Mouse (Mus musculus): ENCODE measurements around the gene Zfp503. TPM values are rescaled to one million over a fixed set of nuclear protein-coding genes. Genes with fewer than 3 reads are reported as not detected.

The Zfp503 gene
- polyA plus RNA-seq, 1 experiment from 2014 or later: 6.1 TPM

DNA sequence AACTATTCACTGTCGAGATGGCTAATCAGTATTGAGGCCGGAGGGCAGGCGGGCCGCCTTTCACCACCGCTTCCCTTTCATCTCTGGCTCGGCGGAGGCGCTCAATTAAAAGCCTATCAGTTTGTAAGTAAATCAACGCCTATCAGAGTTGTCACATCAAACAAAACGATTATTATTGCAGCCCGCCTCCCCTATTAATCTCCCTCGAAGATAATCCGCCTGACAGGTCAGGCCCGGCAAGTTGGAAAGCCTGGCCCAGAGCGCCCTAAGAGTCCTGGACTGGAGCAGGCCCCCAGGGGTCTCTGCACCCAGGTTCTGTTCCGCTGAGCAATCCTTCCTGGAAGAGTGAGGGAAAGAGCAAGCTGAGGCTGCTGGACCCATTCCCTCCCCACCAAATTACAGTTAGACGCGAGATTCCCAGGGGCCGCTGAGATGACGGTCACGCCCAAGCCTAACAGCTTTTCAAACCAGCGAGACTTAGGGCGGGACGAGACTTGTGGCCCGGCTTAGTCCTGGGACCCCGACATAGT, 1.9 kb upstream of the Zfp503 start:
- ATAC-seq: no peak
- Histone ChIP-seq H3K27me3 (peaks cover 88% of the 10 kb centered on the region), H3K4me1 (peaks cover 64% of the 10 kb centered on the region)

DNA sequence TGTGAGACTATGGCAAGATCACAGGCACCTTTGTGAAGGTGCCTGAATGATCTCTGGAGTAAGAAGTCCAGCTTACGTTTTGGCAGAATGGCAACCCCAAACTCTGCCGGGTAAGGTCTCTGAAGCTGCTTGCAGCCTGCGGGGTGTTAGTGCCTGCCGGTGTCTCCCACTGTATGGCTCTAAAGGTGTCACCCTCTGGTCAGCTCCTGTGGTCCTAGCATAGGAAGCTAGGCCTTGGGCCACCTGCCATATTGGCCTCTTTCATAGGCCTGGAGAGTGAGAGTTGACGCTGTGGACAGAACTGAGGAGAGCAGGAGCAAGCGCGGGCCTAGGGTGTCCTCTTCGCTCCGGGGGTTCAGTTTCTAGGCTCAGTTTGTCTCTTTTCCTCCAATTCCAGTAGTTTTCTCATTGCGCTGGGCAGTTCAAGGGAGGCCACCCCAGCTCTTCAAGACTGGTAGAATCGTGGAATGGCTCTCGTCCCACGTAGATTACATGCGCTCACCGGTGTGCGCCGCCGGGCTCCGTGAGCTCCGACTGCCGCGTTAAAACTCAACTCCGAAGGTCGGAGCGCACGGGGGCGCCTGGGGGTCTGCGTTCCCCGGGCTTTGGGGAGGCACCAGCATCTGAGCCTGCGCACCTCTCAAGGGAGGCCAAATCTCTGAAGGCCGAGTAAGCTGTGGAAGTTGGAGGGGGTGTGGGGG, 1.1 kb upstream of the Zfp503 start:
- ATAC-seq: no peak
- Histone ChIP-seq H3K9me3 (replicated peaks) (no peaks in the 10 kb centered on the region), H3K9ac (peak overlapping the region; percentile 54; the same call in 1 of the 2 replicates), H3K27ac (peak overlapping the region; percentile 71), H3K4me2 (peak overlapping the region; percentile 92), H3K36me3 (ENCODE audit: poor library complexity, severe bottlenecking) (no peaks in the 10 kb centered on the region), H3K4me1 (peaks cover 70% of the 10 kb centered on the region), H3K4me3 (peak overlapping the region; percentile 65), H3K27me3 (peaks cover 87% of the 10 kb centered on the region)
- WGBS: 2% methylated on average over 31 of the region's 31 CpGs

More for the DNA sequence above, 1.9 kb upstream of the Zfp503 start:
- H3K9me3 ChIP-seq (replicated peaks): no peaks in the 10 kb centered on the region
- peak overlapping the region; percentile 92 for H3K4me2 ChIP-seq
- WGBS: 2% methylated on average over 26 of the region's 26 CpGs
- no peaks in the 10 kb centered on the region for H3K36me3 ChIP-seq (ENCODE audit: poor library complexity, severe bottlenecking)
- H3K9ac ChIP-seq: peak overlapping the region; percentile 54; the same call in 1 of the 2 replicates
- peak overlapping the region; percentile 65 for H3K4me3 ChIP-seq
- H3K27ac ChIP-seq: peak overlapping the region; percentile 59

DNA sequence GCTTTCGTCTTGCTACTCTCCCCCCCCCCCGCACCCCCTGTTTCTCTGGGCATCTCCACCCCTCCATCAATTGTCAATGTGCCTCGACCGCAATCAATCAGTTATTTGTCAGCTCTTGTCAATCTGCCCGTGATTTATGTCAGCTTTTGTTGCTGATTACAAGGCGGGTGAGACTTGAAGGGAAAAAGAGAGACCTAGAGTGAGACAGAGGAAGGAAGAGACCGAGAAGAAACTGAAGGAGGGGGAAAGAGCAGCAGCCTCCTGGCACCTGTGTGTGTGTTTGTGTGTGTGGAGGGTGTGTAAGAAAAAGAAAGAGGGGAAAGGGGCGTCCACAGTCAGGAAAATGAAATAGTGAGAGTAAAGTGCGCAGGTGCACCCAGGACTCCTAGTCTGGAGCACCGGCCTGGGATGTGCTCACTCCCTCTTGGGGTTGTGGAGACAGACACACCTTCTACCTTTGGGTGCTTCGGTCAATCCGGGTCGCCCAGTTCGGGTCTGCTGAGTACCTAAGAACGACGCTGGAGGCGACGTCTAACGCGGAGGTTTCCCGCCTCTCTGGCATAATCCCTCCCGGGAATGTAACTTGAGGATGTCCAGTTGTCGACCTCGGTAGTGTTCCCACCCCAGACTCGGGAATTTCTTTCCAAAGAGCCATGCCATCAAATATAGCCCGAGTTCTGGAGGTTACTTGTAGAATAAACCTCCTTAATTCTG, 667 bp downstream of the Zfp503 start:
- Histone ChIP-seq H3K9me3 (replicated peaks) (no peaks in the 10 kb centered on the region), H3K4me2 (peak overlapping the region; percentile 92), H3K9ac (peak overlapping the region; percentile 54), H3K4me3 (peak overlapping the region; percentile 65), H3K27ac (peak overlapping the region; percentile 71), H3K36me3 (ENCODE audit: poor library complexity, severe bottlenecking) (no peaks in the 10 kb centered on the region), H3K4me1 (peaks cover 61% of the 10 kb centered on the region), H3K27me3 (peaks cover 82% of the 10 kb centered on the region)
- WGBS: under 1% methylated on average over 24 of the region's 26 CpGs
- ATAC-seq: no peak

DNA sequence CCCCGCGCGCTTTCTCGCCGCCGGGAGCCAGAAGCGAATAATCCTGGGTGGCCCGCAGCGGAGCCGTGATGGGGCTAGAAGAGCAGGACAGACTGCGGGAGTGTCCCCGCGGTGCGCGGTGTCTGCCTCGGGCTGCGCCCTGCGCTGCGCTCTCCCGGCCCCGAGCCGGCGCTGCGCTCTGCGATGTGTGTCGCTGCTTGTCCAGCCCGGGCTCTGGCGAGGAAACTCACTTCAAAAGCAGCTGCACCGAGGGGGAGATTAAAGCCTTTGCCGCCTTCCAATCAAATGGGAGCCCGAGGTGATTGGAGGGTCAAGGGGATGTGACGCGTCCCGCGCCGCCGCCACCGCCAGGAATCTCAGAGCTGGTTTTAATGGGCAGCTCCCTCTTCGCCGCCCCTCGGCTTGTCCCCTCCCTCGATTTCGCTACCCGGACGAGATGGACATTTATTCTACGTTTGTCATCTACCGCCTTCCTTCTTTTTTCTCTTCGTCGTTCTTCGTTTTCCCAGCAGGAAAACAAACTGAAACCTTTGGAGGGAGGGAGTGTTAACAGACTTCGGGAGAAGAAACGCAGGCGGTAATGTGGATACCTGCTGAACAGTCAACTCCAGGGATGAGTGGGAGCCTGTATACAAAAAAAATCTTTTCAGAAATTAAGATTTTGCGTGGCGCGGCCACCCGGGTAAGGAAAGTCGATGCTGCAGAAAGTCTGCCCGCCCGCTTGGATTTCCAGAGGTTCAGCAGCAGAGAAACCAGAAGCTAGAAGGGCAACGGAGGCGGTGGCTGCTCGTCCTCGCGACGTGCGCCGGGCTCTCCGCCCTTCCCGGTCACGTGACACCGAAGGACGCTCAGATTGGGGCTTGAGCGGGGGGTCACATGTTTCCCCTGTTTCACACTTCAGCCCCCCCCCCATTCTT, 1.5 kb downstream of the Zfp503 start:
- Histone ChIP-seq H3K36me3 (ENCODE audit: poor library complexity, severe bottlenecking) (no peaks in the 10 kb centered on the region), H3K27ac (peak overlapping the region; percentile 93), H3K4me3 (peak overlapping the region; percentile 65), H3K4me1 (peaks cover 67% of the 10 kb centered on the region), H3K9me3 (replicated peaks) (no peaks in the 10 kb centered on the region), H3K9ac (peak overlapping the region; percentile 86), H3K27me3 (peaks cover 79% of the 10 kb centered on the region), H3K4me2 (peak overlapping the region; percentile 92)
- WGBS: under 1% methylated on average over 53 of the region's 74 CpGs
- ATAC-seq: peak; percentile 77

DNA sequence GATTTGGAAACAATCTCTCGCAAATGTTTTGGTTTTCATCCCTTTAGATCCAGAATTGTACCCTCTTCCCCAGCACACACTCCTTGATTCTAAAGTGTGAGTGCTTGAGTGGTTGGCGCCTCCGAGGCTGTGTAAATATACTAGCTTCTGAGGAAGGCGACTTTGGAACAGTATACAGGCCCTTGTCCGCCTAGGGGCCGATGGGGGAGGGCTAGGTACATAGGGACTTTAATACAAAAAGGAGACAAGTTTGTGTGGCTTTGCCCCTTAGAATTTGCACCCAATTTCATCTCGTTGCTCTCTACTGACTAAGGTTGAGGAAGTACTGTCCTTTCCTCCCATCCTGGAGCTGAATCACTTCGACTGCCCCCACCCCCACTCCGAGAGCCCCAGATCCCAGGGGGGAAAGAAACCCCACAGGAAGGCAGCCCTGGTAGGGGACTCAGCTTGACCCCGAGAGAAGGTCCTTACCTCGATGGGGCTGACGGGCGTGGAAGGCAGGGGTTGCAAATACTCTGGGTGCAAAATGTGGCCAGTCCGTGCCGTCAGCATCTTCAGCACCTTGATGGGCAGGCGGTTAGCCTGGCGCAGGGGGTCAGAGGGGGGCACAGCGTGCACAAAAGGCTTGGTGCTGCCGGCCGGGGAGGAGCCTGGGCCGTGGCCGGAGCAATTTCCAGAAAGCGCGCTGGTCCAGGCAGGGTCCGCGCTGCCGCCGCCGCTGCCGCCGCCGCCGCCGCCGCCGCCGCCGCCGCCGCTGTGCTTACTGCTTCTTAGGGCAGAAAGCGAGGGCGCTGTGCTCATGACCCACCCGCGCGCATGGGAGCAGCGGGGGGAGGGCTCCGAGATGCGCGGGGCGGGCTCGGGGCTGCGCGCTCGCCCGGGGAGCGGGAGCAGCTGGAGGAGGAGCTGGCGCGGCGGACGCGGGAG, 2.4 kb downstream of the Zfp503 start:
- peak; percentile 16; the same call in 1 of the 2 replicates for ATAC-seq
- Histone ChIP-seq H3K4me2 (peak overlapping the region; percentile 92), H3K9me3 (replicated peaks) (no peaks in the 10 kb centered on the region), H3K27ac (peak overlapping the region; percentile 93), H3K4me3 (peak overlapping the region; percentile 65), H3K9ac (peak overlapping the region; percentile 86), H3K36me3 (ENCODE audit: poor library complexity, severe bottlenecking) (no peaks in the 10 kb centered on the region), H3K4me1 (peaks cover 76% of the 10 kb centered on the region), H3K27me3 (peaks cover 79% of the 10 kb centered on the region)
- under 1% methylated on average over 35 of the region's 61 CpGs for WGBS

DNA sequence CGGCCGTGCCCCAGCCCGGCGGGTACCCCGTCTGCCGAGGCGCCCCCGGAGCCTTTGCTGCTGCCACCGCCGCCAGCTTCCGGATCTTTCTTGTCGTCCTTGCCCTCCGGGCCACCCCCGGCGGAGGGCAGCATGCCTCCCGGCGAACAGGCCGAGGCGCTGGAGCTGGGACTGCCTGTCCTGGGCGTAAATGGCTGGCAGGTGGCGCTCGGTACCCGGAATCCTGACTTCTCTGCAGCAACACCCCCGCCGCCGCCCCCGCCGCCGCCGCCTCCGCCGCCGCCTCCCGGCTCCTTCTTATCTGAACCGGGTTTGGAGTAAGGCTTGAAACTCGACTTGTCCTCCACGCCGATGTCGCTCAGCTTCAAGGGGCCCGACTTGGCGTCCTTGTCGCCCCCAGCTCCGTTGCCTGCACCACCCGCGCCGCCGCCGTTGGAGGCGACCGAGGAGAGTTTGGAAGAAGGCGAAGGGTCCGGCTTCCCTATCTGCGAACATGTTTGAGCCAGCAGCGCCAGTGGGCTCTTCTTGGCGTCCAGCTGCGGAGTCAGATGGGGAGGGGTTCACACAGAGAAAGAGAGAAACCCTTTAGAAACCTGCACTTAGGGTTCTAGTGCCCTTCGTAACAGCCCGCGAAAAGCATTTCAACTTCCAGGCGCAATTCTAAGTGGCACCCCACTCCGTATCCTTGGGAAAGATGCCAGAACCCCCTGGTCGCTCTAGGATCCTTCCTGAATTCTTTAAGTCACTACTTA, 3.2 kb downstream of the Zfp503 start:
- Histone ChIP-seq H3K27ac (peak overlapping the region; percentile 93), H3K36me3 (ENCODE audit: poor library complexity, severe bottlenecking) (no peaks in the 10 kb centered on the region), H3K4me1 (peaks cover 72% of the 10 kb centered on the region), H3K9ac (peak overlapping the region; percentile 86), H3K27me3 (peaks cover 78% of the 10 kb centered on the region), H3K9me3 (replicated peaks) (no peaks in the 10 kb centered on the region), H3K4me2 (peak overlapping the region; percentile 92), H3K4me3 (peak overlapping the region; percentile 65)
- ATAC-seq: peak; percentile 34; the same call in 1 of the 2 replicates
- under 1% methylated on average over 43 of the region's 62 CpGs for WGBS

DNA sequence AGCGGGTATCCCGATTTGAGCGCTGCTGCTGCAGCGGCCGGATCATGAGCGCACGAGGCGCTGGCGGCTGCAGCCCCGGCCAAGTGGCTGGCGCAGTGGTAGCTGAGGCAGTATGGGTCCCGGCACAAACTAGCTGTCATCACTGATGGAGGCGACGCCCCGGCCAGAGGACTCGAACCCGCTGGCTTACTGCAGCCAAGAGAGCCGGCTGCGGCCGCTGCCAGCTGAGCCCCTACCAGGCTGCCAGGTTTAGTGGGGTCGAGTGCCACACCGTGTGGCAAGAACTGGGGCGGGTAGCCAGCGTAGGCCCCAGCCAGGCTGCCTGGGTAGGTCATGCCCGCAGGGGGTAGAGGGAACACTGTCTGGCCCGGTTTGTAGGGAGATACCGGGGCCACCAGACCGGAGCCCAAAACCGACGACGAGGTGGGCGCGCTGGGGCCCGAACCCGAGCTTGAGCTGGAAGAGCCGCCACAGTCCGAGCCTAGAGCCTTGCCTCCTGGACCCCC, 3.9 kb downstream of the Zfp503 start:
- 2% methylated on average over 34 of the region's 37 CpGs for WGBS
- H3K4me1 ChIP-seq: peaks cover 66% of the 10 kb centered on the region

DNA sequence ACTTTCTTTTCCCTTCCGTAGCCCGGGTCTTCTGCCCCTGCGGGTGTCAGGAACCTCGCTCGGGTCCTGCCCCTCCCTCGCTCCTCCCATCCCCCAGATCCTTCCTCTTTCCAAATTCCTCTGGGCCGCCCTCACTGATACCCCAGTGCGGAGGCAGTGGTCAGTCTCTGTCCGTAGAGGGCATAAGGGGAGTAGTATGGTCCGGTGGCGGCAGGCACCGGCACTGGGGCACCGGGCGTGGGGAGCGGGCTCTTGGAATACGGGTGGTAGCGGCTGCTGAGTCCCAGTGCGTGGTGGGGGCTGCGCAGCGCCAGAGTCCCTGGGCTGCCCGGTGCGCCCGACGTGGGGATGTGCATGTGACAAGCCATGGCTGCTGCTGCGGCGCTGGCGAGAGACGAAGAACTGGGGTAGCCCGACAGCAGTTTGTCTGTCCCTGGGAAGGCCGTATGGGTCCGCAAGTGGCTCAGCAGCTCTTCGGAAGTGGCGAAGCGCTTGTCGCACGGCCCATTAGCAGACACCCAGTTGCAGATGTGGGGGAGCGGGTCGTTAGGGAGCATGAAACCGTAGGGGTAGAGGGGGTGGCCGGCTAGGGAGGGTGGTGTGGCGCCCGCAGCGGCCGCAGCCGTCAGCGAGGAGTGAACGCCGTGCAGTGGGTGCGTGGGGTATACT, 4.5 kb downstream of the Zfp503 start:
- peak overlapping the region; percentile 65 for H3K4me3 ChIP-seq
- peak overlapping the region; percentile 93 for H3K27ac ChIP-seq
- H3K9ac ChIP-seq: peak overlapping the region; percentile 86
- H3K4me1 ChIP-seq: peaks cover 60% of the 10 kb centered on the region
- no peak for ATAC-seq
- H3K9me3 ChIP-seq (replicated peaks): no peaks in the 10 kb centered on the region
- peaks cover 77% of the 10 kb centered on the region for H3K27me3 ChIP-seq
- WGBS: 2% methylated on average over 49 of the region's 49 CpGs
- no peaks in the 10 kb centered on the region for H3K36me3 ChIP-seq (ENCODE audit: poor library complexity, severe bottlenecking)
- peak overlapping the region; percentile 92 for H3K4me2 ChIP-seq

More for the DNA sequence above, 3.9 kb downstream of the Zfp503 start:
- H3K36me3 ChIP-seq (ENCODE audit: poor library complexity, severe bottlenecking): no peaks in the 10 kb centered on the region
- H3K27me3 ChIP-seq: peaks cover 78% of the 10 kb centered on the region
- no peak for ATAC-seq
- peak overlapping the region; percentile 92 for H3K4me2 ChIP-seq
- H3K9me3 ChIP-seq (replicated peaks): no peaks in the 10 kb centered on the region
- H3K27ac ChIP-seq: peak overlapping the region; percentile 93
- H3K4me3 ChIP-seq: peak overlapping the region; percentile 65
- H3K9ac ChIP-seq: peak overlapping the region; percentile 86

DNA sequence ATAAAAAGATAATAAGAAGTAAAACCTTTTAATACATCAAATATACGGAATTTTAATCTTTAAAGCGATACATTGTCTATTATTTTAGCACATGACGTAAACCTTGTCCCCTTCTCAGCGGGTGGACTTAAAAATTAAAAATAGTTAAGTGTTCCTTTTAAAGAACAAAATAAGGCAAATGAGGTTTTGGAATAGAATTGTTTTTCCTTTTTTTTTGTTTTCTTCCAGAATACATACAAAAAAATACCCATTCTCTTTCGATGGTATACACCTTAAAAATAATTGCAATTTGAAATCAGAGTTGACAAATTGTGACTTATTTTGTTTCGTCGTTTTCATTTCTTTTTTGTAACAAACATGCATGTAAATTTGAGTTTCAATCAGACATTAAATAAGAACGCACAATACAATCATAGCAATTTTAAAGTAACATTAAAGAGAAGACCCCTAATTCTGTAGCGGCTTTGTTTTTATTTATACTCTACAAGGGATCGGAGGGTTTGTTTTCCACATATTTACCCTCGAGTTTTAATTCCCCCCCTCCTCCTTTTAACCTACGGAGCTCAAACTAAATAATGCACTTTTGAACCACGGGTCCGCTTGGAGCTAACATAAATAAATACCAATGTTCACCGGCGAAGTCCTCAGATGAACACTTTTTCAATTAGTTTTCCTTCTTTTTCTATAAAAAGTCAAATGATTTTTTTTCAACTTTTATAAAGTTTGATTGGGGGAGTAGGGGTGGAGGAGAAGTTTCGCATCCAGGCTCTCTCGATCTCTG, 5.3 kb downstream of the Zfp503 start:
- H3K36me3 ChIP-seq (ENCODE audit: poor library complexity, severe bottlenecking): no peaks in the 10 kb centered on the region

More for the DNA sequence above, 5.3 kb downstream of the Zfp503 start:
- Histone ChIP-seq H3K9me3 (replicated peaks) (no peaks in the 10 kb centered on the region), H3K9ac (peak overlapping the region; percentile 86), H3K27me3 (peaks cover 76% of the 10 kb centered on the region), H3K4me1 (peaks cover 52% of the 10 kb centered on the region), H3K4me2 (peak overlapping the region; percentile 92), H3K4me3 (peak overlapping the region; percentile 65), H3K27ac (peak overlapping the region; percentile 93; the same call in 1 of the 2 replicates)
- WGBS: 5% methylated on average over 18 of the region's 18 CpGs
- no peak for ATAC-seq

Measured in forebrain, embryonic 13.5 days (tissue).